Mouse (Mus musculus) limb, embryonic 12.5 days (tissue): ENCODE measurements around the gene Hbb-bt. TPM values are rescaled to one million over a fixed set of nuclear protein-coding genes. Genes with fewer than 3 reads are reported as not detected.
"Not testable (repeated sequence)": the region's sequence is repeated elsewhere in the genome, so short reads cannot be mapped to it uniquely, and the experiment has no call there.

Source experiments
- ATAC-seq: fragments of 200-750 bp; cut with Nextera tagmentation; 2 replicates; pipeline ENCODE4 v1.8.0; 2017; ENCODE audit warnings: low read depth, moderate TSS enrichment; ENCODE audit not compliant: insufficient number of reproducible peaks, insufficient read depth, low FRiP score, low TSS enrichment
- H3K27ac ChIP-seq: fragments of 300-500 bp; sonication (generic); 2 replicates; pipeline ENCODE4 v1.5.1; 2016; ENCODE audit warnings: mild to moderate bottlenecking, moderate library complexity
- H3K27me3 ChIP-seq: fragments of 300-500 bp; sonication (generic); 2 replicates; pipeline ENCODE4 v1.6.1; 2016; ENCODE audit warnings: mild to moderate bottlenecking, moderate library complexity
- H3K36me3 ChIP-seq: fragments of 300-500 bp; sonication (generic); 2 replicates; pipeline ENCODE4 v1.6.1; 2016; ENCODE audit warnings: mild to moderate bottlenecking, moderate library complexity
- H3K4me1 ChIP-seq: fragments of 300-500 bp; sonication (generic); replicated peaks from 2 replicates; pipeline ENCODE4 v1.6.1; 2016
- H3K4me2 ChIP-seq: fragments of 300-500 bp; sonication (generic); 2 replicates; pipeline ENCODE4 v1.6.1; 2016; ENCODE audit warnings: mild to moderate bottlenecking, moderate library complexity
- H3K4me3 ChIP-seq: fragments of 300-500 bp; sonication (generic); replicated peaks from 2 replicates; pipeline ENCODE4 v1.5.1; 2016; ENCODE audit warnings: mild to moderate bottlenecking
- H3K9ac ChIP-seq: fragments of 300-500 bp; sonication (generic); replicated peaks from 2 replicates; pipeline ENCODE4 v1.6.1; 2016; ENCODE audit warnings: mild to moderate bottlenecking, moderate library complexity
- H3K9me3 ChIP-seq: fragments of 300-500 bp; sonication (generic); 2 replicates; pipeline ENCODE4 v1.6.1; 2016; ENCODE audit warnings: mild to moderate bottlenecking, moderate library complexity
- WGBS: fragments of 180-500 bp; shearing (Covaris S2); methylation state at CpG from one replicate; pipeline ENCODE4 v1.1.7; 2016; 5-methylcytosine and 5-hydroxymethylcytosine counted together
- polyA plus RNA-seq: library from polyadenylated mRNA; unstranded; fragments of >200 nt; fragmentation: Nextera tagmentation; extraction: Ambion mirVana; gene quantifications from 2 replicates; pipeline ENCODE4 v1.2.1, GENCODE M21; 2016

Hbb-bt gene
- polyA plus RNA-seq, 1 experiment from 2014 or later, result 836 TPM

- H3K27me3 ChIP-seq, H3K9ac ChIP-seq, ATAC-seq, H3K4me2 ChIP-seq, H3K9me3 ChIP-seq, H3K4me1 ChIP-seq, H3K36me3 ChIP-seq, H3K4me3 ChIP-seq, H3K27ac ChIP-seq: not testable (repeated sequence)
- WGBS, result 82% methylated on average over 2 of the region's 2 CpGs
Observed at GRCm38 (mm10) chr7:103808120-103808519, 5.7 kb downstream of the Hbb-bt start.

- no peak overlapping the region for H3K27ac ChIP-seq
- 62% methylated on average over 1 of the region's 1 CpGs for WGBS
- no peak overlapping the region for H3K4me3 ChIP-seq
- no peaks in the 10 kb centered on the region for H3K27me3 ChIP-seq
- H3K9ac ChIP-seq, result no peak overlapping the region
- H3K36me3 ChIP-seq, result no peaks in the 10 kb centered on the region
- no peak overlapping the region for H3K4me2 ChIP-seq
- no peaks in the 10 kb centered on the region for H3K4me1 ChIP-seq
- no peaks in the 10 kb centered on the region for H3K9me3 ChIP-seq
- no peak for ATAC-seq
Observed at GRCm38 (mm10) chr7:103806856-103807255, 6.9 kb downstream of the Hbb-bt start.

- Histone ChIP-seq H3K27ac (no peak overlapping the region), H3K4me2 (no peak overlapping the region), H3K4me1 (no peaks in the 10 kb centered on the region), H3K9me3 (no peaks in the 10 kb centered on the region), H3K9ac (no peak overlapping the region), H3K27me3 (no peaks in the 10 kb centered on the region), H3K4me3 (no peak overlapping the region), H3K36me3 (no peaks in the 10 kb centered on the region)
- ATAC-seq, result no peak
- 21% methylated on average over 4 of the region's 4 CpGs for WGBS
Observed at GRCm38 (mm10) chr7:103792669-103793388, 21.0 kb downstream of the Hbb-bt start.

GRCm38 (mm10) chr7:103791721-103792120 lies 22.1 kb downstream of the Hbb-bt start, which contains the start of gene Olfr67:
Olfr67 (minus strand) TSS chr7:103791821.
- ATAC-seq, result no peak
- H3K36me3 ChIP-seq, result no peaks in the 10 kb centered on the region
- H3K4me1 ChIP-seq, result no peaks in the 10 kb centered on the region
- no peaks in the 10 kb centered on the region for H3K9me3 ChIP-seq
- no peak within 1 kb of the TSS for H3K27ac ChIP-seq
- WGBS, result 75% methylated on average over 3 of the region's 3 CpGs
- no peak within 1 kb of the TSS for H3K4me2 ChIP-seq
- H3K9ac ChIP-seq, result no peak within 1 kb of the TSS
- H3K4me3 ChIP-seq, result no peak within 1 kb of the TSS
- no peaks in the 10 kb centered on the region for H3K27me3 ChIP-seq

GRCm38 (mm10) chr7:103779598-103779997 lies 34.2 kb downstream of the Hbb-bt start, which contains the start of gene Olfr68:
Olfr68 (minus strand) TSS chr7:103779698.
- no peaks in the 10 kb centered on the region for H3K9me3 ChIP-seq
- H3K27ac ChIP-seq, result no peak within 1 kb of the TSS
- H3K4me1 ChIP-seq, result no peaks in the 10 kb centered on the region
- no peaks in the 10 kb centered on the region for H3K36me3 ChIP-seq
- H3K9ac ChIP-seq, result no peak within 1 kb of the TSS
- no peak within 1 kb of the TSS for H3K4me3 ChIP-seq
- H3K27me3 ChIP-seq, result no peaks in the 10 kb centered on the region
- ATAC-seq, result no peak
- 71% methylated on average over 3 of the region's 3 CpGs for WGBS
- H3K4me2 ChIP-seq, result no peak within 1 kb of the TSS

DNA sequence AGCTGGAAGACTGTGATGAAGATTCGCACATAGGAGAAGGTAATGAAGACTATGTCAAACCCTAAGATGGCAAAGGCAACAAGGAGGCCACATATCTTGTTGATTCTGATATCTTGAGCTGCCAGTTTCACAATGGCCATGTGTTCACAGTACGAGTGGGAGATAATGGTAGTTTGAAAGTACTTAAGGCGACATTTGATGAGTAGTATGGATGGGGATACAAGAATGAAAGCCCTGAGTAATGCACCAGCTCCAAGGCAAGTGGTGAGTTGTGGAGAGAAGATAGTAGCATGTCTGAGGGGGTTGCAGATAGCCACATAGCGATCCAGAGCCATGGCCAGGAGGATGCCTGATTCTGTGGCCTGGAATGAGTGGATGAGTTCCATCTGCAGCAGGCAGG lies 36.1 kb downstream of the Hbb-bt start:
- not testable (repeated sequence) for H3K4me1 ChIP-seq, H3K4me3 ChIP-seq
- 85% methylated on average over 4 of the region's 4 CpGs for WGBS

DNA sequence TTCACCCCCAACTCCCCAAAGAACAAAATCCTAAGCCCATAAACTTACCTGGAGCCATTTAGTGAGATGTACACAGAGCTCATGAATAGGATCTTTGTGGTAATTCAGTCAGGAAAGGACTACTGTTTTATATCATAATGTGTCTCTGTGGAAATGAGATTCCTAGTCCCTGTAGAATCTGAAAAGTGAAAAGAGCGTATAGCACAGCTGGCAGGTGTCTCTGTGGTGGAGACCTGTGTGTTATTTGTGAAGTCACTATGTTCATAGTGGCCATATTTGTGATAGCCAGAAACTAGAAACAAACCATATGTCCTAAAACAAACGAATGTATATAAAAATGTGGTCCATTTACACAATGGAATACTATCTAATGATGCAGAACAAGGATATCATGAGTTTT lies 42.3 kb downstream of the Hbb-bt start, which contains the start of gene Olfr69:
Gene Olfr69, minus strand, starts transcription at position 101 of the 400 bp plus-strand sequence.
- no peak within 1 kb of the TSS for H3K9ac ChIP-seq
- 75% methylated on average over 2 of the region's 2 CpGs for WGBS
- H3K36me3 ChIP-seq, result no peaks in the 10 kb centered on the region
- no peak for ATAC-seq
- H3K27me3 ChIP-seq, result no peaks in the 10 kb centered on the region
- no peaks in the 10 kb centered on the region for H3K4me1 ChIP-seq
- H3K4me3 ChIP-seq, result no peak within 1 kb of the TSS
- H3K4me2 ChIP-seq, result no peak within 1 kb of the TSS
- no peak within 1 kb of the TSS for H3K27ac ChIP-seq
- no peaks in the 10 kb centered on the region for H3K9me3 ChIP-seq

More for the DNA sequence above, 36.1 kb downstream of the Hbb-bt start:
- H3K4me2 ChIP-seq, ATAC-seq, H3K27me3 ChIP-seq, H3K27ac ChIP-seq, H3K9me3 ChIP-seq, H3K9ac ChIP-seq, H3K36me3 ChIP-seq: not testable (repeated sequence)

GRCm38 (mm10) chr7:103767687-103768086 lies 46.1 kb downstream of the Hbb-bt start:
- not testable (repeated sequence) for H3K27me3 ChIP-seq, H3K4me2 ChIP-seq, H3K36me3 ChIP-seq, H3K4me3 ChIP-seq, H3K9ac ChIP-seq, ATAC-seq, H3K27ac ChIP-seq, H3K9me3 ChIP-seq, H3K4me1 ChIP-seq
- 85% methylated on average over 6 of the region's 6 CpGs for WGBS

Other genes with a start within 250 kb of the Hbb-bt start
- not detected in 2 replicates for gene Olfr616, start 244.9 kb downstream of the Hbb-bt start, polyA plus RNA-seq
- gene Olfr617, start 240.9 kb downstream of the Hbb-bt start, polyA plus RNA-seq, result not detected in 2 replicates
- gene Olfr618, start 223.9 kb downstream of the Hbb-bt start, polyA plus RNA-seq, result not detected in 2 replicates
- gene Olfr619, start 213.4 kb downstream of the Hbb-bt start, polyA plus RNA-seq, result not detected in 2 replicates
- not detected in 2 replicates for gene Olfr620, start 201.5 kb downstream of the Hbb-bt start, polyA plus RNA-seq
- not detected in 2 replicates for gene Olfr622, start 171.3 kb downstream of the Hbb-bt start, polyA plus RNA-seq
- not detected in 2 replicates for gene Olfr623, start 150.3 kb downstream of the Hbb-bt start, polyA plus RNA-seq
- 0.06 and 0.11 TPM in 2 replicates for gene Olfr624, start 142.8 kb downstream of the Hbb-bt start, polyA plus RNA-seq
- gene Olfr625-ps1, start 131.3 kb downstream of the Hbb-bt start, polyA plus RNA-seq, result not detected in 2 replicates
- not detected in 2 replicates for gene Olfr243, start 99.3 kb downstream of the Hbb-bt start, polyA plus RNA-seq
- gene Olfr628, start 83.6 kb downstream of the Hbb-bt start, polyA plus RNA-seq, result not detected in 2 replicates
- not detected in 2 replicates for gene Olfr629, start 69.1 kb downstream of the Hbb-bt start, polyA plus RNA-seq
- gene Olfr630, start 56.7 kb downstream of the Hbb-bt start, polyA plus RNA-seq, result not detected in 2 replicates
- gene Olfr69, start 42.4 kb downstream of the Hbb-bt start, polyA plus RNA-seq, result not detected in 2 replicates
- not detected in 2 replicates for gene Olfr68, start 34.3 kb downstream of the Hbb-bt start, polyA plus RNA-seq
- gene Olfr67, start 22.2 kb downstream of the Hbb-bt start, polyA plus RNA-seq, result not detected in 2 replicates
- 651 and 737 TPM in 2 replicates for gene Hbb-bs, start 14.1 kb upstream of the Hbb-bt start, polyA plus RNA-seq
- not detected in 2 replicates for gene Hbb-bh2, start 26.5 kb upstream of the Hbb-bt start, polyA plus RNA-seq
- 615 and 622 TPM in 2 replicates for gene Hbb-bh1, start 29.2 kb upstream of the Hbb-bt start, polyA plus RNA-seq
- gene Hbb-y, start 39.2 kb upstream of the Hbb-bt start, polyA plus RNA-seq, result 8,935 and 9,118 TPM in 2 replicates
- not detected in 2 replicates for gene Olfr66, start 72.3 kb upstream of the Hbb-bt start, polyA plus RNA-seq
- not detected in 2 replicates for gene Olfr64, start 80.5 kb upstream of the Hbb-bt start, polyA plus RNA-seq
- not detected in 2 replicates for gene Olfr65, start 89.5 kb upstream of the Hbb-bt start, polyA plus RNA-seq
- gene Olfr631, start 114.8 kb upstream of the Hbb-bt start, polyA plus RNA-seq, result not detected in 2 replicates
- not detected in 2 replicates for gene Olfr632, start 120.4 kb upstream of the Hbb-bt start, polyA plus RNA-seq
- not detected in 2 replicates for gene Olfr633, start 130.4 kb upstream of the Hbb-bt start, polyA plus RNA-seq
- not detected in 2 replicates for gene Olfr635, start 157.2 kb upstream of the Hbb-bt start, polyA plus RNA-seq
- not detected in 2 replicates for gene Olfr638, start 184.8 kb upstream of the Hbb-bt start, polyA plus RNA-seq
- gene Olfr639, start 203.3 kb upstream of the Hbb-bt start, polyA plus RNA-seq, result not detected in 2 replicates
- gene Olfr640, start 211.6 kb upstream of the Hbb-bt start, polyA plus RNA-seq, result not detected in 2 replicates
- gene Olfr641, start 221.4 kb upstream of the Hbb-bt start, polyA plus RNA-seq, result not detected in 2 replicates
- not detected in 2 replicates for gene Olfr642, start 238.7 kb upstream of the Hbb-bt start, polyA plus RNA-seq
- not detected in 2 replicates for gene 4930516K23Rik, start 247.4 kb upstream of the Hbb-bt start, polyA plus RNA-seq